8 mouse cellular contexts compared by ENCODE assay signal in genomic region chr9:21545916-21546788, GRCm38 (mm10). TPM values are rescaled to one million over a fixed set of nuclear protein-coding genes. Genes with fewer than 3 reads are reported as not detected.
DNase-seq lines count a peak whose midpoint lies in the region; ATAC-seq lines count a peak whose summit lies in the region.

No protein-coding gene starts in this region.

- WGBS in heart, embryonic 13.5 days = under 1% methylated on average over 66 of the region's 67 CpGs
- WGBS in liver, embryonic 12.5 days (ENCODE audit: insufficient replicate concordance) = under 1% methylated on average over 66 of the region's 67 CpGs
- WGBS in stomach, embryonic 15.5 days = under 1% methylated on average over 67 of the region's 67 CpGs

- peak; percentile 99 for DNase-seq in CD4-positive, CD25-positive, alpha-beta regulatory T cell, adult 2 months (ENCODE audit: low read depth, low spot score)
- peak; percentile 88 for DNase-seq in fat pad, adult 2 months (ENCODE audit: extremely low read depth, low read depth, low spot score)
- DNase-seq in kidney, postnatal 10 days = peak; percentile 100
- peak; percentile 99 for DNase-seq in natural killer cell, adult 2 months (ENCODE audit: low spot score in 2 of 2)

- no peaks in the 10 kb centered on the region for H3K27me3 ChIP-seq in heart, embryonic 13.5 days (replicated peaks)
- H3K27me3 ChIP-seq in liver, embryonic 12.5 days (replicated peaks) = no peaks in the 10 kb centered on the region
- no peaks in the 10 kb centered on the region for H3K27me3 ChIP-seq in stomach, embryonic 15.5 days (replicated peaks)

- H3K9ac ChIP-seq in heart, embryonic 13.5 days = peak overlapping the region; percentile 96
- H3K9ac ChIP-seq in liver, embryonic 12.5 days = peak overlapping the region; percentile 53
- peak overlapping the region; percentile 26; the same call in 1 of the 2 replicates for H3K9ac ChIP-seq in stomach, embryonic 15.5 days

- H3K4me1 ChIP-seq in brown adipose tissue, adult 24 weeks (ENCODE audit: control insufficient read depth, insufficient read depth, insufficient read length, low read length) = peaks cover 7% of the 10 kb centered on the region; the same call in 1 of the 2 replicates
- peaks cover 27% of the 10 kb centered on the region for H3K4me1 ChIP-seq in heart, embryonic 13.5 days
- peaks cover 40% of the 10 kb centered on the region for H3K4me1 ChIP-seq in liver, embryonic 12.5 days
- peaks cover 22% of the 10 kb centered on the region for H3K4me1 ChIP-seq in stomach, embryonic 15.5 days

- peak overlapping the region; percentile 81 for H3K4me3 ChIP-seq in brown adipose tissue, adult 24 weeks (ENCODE audit: insufficient read depth, low read depth, low read length)
- peak overlapping the region; percentile 84 for H3K4me3 ChIP-seq in heart, embryonic 13.5 days
- H3K4me3 ChIP-seq in liver, embryonic 12.5 days = peak overlapping the region; percentile 86
- peak overlapping the region; percentile 84 for H3K4me3 ChIP-seq in stomach, embryonic 15.5 days (replicated peaks)

- H3K4me2 ChIP-seq in heart, embryonic 13.5 days = peak overlapping the region; percentile 71
- peak overlapping the region; percentile 70 for H3K4me2 ChIP-seq in liver, embryonic 12.5 days
- peak overlapping the region; percentile 66 for H3K4me2 ChIP-seq in stomach, embryonic 15.5 days

- H3K27ac ChIP-seq in brown adipose tissue, adult 24 weeks (replicated peaks; ENCODE audit: low read depth, low read length) = peak overlapping the region; percentile 31; the same call in 1 of the 2 replicates
- H3K27ac ChIP-seq in heart, embryonic 13.5 days (replicated peaks) = peak overlapping the region; percentile 98
- peak overlapping the region; percentile 89 for H3K27ac ChIP-seq in liver, embryonic 12.5 days
- H3K27ac ChIP-seq in stomach, embryonic 15.5 days = peak overlapping the region; percentile 95

- H3K9me3 ChIP-seq in heart, embryonic 13.5 days = no peaks in the 10 kb centered on the region
- H3K9me3 ChIP-seq in liver, embryonic 12.5 days (replicated peaks) = no peaks in the 10 kb centered on the region
- no peaks in the 10 kb centered on the region for H3K9me3 ChIP-seq in stomach, embryonic 15.5 days

- peak; percentile 94 for ATAC-seq in heart, embryonic 13.5 days (ENCODE audit: extremely low read depth, insufficient number of reproducible peaks, low FRiP score, low TSS enrichment)
- ATAC-seq in liver, embryonic 12.5 days = peak; percentile 90
- ATAC-seq in stomach, embryonic 15.5 days (ENCODE audit: insufficient read depth, low FRiP score, low read depth) = peak; percentile 92

- peaks cover 20% of the 10 kb centered on the region for H3K36me3 ChIP-seq in heart, embryonic 13.5 days
- peaks cover 22% of the 10 kb centered on the region for H3K36me3 ChIP-seq in liver, embryonic 12.5 days
- peaks cover 5% of the 10 kb centered on the region for H3K36me3 ChIP-seq in stomach, embryonic 15.5 days

RNA-seq across cellular contexts. Expression of gene Carm1, which starts 0.5 kb away (rescaled TPM):
- polyA plus RNA-seq in brown adipose tissue, adult 24 weeks (2012; ENCODE audit: insufficient read depth, insufficient read length, missing spikeins) = 20.7 and 22.0 TPM in 2 replicates
- polyA plus RNA-seq in heart, embryonic 13.5 days (2015; fragmentation: Nextera tagmentation; extraction: Ambion mirVana) = 25.9 and 27.9 TPM in 2 replicates
- 39.0 and 41.0 TPM in 2 replicates for polyA plus RNA-seq in liver, embryonic 12.5 days (2016; fragmentation: Nextera tagmentation; extraction: Ambion mirVana)
- polyA plus RNA-seq in stomach, embryonic 15.5 days (2015; fragmentation: Nextera tagmentation; extraction: Ambion mirVana) = 40.0 and 51.1 TPM in 2 replicates

RNA-seq across cellular contexts. Expression of gene AB124611, which starts 20.2 kb away (rescaled TPM):
- polyA plus RNA-seq in brown adipose tissue, adult 24 weeks (2012; ENCODE audit: insufficient read depth, insufficient read length, missing spikeins) = 2.1 and 2.6 TPM in 2 replicates
- 2.1 and 2.6 TPM in 2 replicates for polyA plus RNA-seq in heart, embryonic 13.5 days (2015; fragmentation: Nextera tagmentation; extraction: Ambion mirVana)
- polyA plus RNA-seq in liver, embryonic 12.5 days (2016; fragmentation: Nextera tagmentation; extraction: Ambion mirVana) = 2.6 and 3.1 TPM in 2 replicates
- 5.3 and 6.0 TPM in 2 replicates for polyA plus RNA-seq in stomach, embryonic 15.5 days (2015; fragmentation: Nextera tagmentation; extraction: Ambion mirVana)

RNA-seq across cellular contexts. Expression of gene Tmed1, which starts 36.1 kb away (rescaled TPM):
- polyA plus RNA-seq in brown adipose tissue, adult 24 weeks (2012; ENCODE audit: insufficient read depth, insufficient read length, missing spikeins) = 19.3 and 24.6 TPM in 2 replicates
- 88.9 and 103 TPM in 2 replicates for polyA plus RNA-seq in heart, embryonic 13.5 days (2015; fragmentation: Nextera tagmentation; extraction: Ambion mirVana)
- polyA plus RNA-seq in liver, embryonic 12.5 days (2016; fragmentation: Nextera tagmentation; extraction: Ambion mirVana) = 42.8 and 44.0 TPM in 2 replicates
- polyA plus RNA-seq in stomach, embryonic 15.5 days (2015; fragmentation: Nextera tagmentation; extraction: Ambion mirVana) = 85.8 and 90.5 TPM in 2 replicates

RNA-seq across cellular contexts. Expression of gene Timm29, which starts 46.4 kb away (rescaled TPM):
- polyA plus RNA-seq in brown adipose tissue, adult 24 weeks (2012; ENCODE audit: insufficient read depth, insufficient read length, missing spikeins) = 30.3 and 31.1 TPM in 2 replicates
- 23.1 and 25.2 TPM in 2 replicates for polyA plus RNA-seq in heart, embryonic 13.5 days (2015; fragmentation: Nextera tagmentation; extraction: Ambion mirVana)
- polyA plus RNA-seq in liver, embryonic 12.5 days (2016; fragmentation: Nextera tagmentation; extraction: Ambion mirVana) = 31.6 and 32.8 TPM in 2 replicates
- polyA plus RNA-seq in stomach, embryonic 15.5 days (2015; fragmentation: Nextera tagmentation; extraction: Ambion mirVana) = 25.4 and 29.9 TPM in 2 replicates

RNA-seq across cellular contexts. Expression of gene Yipf2, which starts 46.5 kb away (rescaled TPM):
- 12.7 and 14.6 TPM in 2 replicates for polyA plus RNA-seq in brown adipose tissue, adult 24 weeks (2012; ENCODE audit: insufficient read depth, insufficient read length, missing spikeins)
- polyA plus RNA-seq in heart, embryonic 13.5 days (2015; fragmentation: Nextera tagmentation; extraction: Ambion mirVana) = 15.2 and 16.6 TPM in 2 replicates
- polyA plus RNA-seq in liver, embryonic 12.5 days (2016; fragmentation: Nextera tagmentation; extraction: Ambion mirVana) = 10.0 and 10.5 TPM in 2 replicates
- polyA plus RNA-seq in stomach, embryonic 15.5 days (2015; fragmentation: Nextera tagmentation; extraction: Ambion mirVana) = 31.3 and 33.8 TPM in 2 replicates

Comparison
In these comparisons a context has a peak if more than half of its experiments do, and no peak if none do; other contexts are left out.
1. Peak in every context shown above with its lines: DNase-seq, ATAC-seq, H3K4me3 ChIP-seq and H3K27ac ChIP-seq.
2. H3K27ac ChIP-seq: peak in every context shown above with its lines; median percentile 98 in heart, embryonic 13.5 days; 95 in stomach, embryonic 15.5 days; 89 in liver, embryonic 12.5 days; 31 in brown adipose tissue, adult 24 weeks.
3. H3K9ac ChIP-seq: peak in every context shown above with its lines; median percentile 96 in heart, embryonic 13.5 days; 53 in liver, embryonic 12.5 days; 26 in stomach, embryonic 15.5 days.